In the genomic region with DNA sequence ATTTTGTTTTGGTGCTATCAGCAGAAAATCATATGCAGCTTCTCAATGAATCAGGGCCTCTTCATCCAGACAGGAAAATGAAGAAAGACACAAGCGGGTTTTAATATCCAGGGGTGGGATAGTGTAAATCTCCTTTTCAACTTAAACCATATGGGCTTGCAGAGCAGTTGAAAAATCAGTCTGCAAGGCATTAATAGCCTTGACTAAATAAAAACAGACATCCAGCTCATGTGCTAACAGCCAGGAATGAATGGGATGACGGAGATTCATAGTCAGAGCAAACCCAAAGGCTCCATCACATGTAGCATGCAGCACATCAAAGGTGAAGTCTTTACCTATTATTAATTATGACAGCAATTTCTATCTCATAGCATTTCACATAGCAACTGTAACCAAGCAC, we compare ENCODE assay signal across 28 mouse cellular contexts.
A peak's percentile ranks its signal among the peaks of the same experiment; 100 is the strongest.
DNase-seq lines count a peak whose midpoint lies in the region; ATAC-seq lines count a peak whose summit lies in the region.
"Had no signal": no experiment of that assay in that cellular context is flagged by ENCODE, and none has a peak within 500 bp of the region (broad histone marks: within the 10 kb centered on the region; RNA-seq: fewer than 3 reads in every experiment).

No protein-coding gene starts in this region.

- H3K9me3 ChIP-seq in embryonic facial prominence, embryonic 11.5 days (replicated peaks; ENCODE audit: control insufficient read depth, low read length): no peaks in the 10 kb centered on the region
- H3K9me3 ChIP-seq in embryonic facial prominence, embryonic 10.5 days: no peaks in the 10 kb centered on the region
- H3K9me3 ChIP-seq in hindbrain, embryonic 14.5 days (ENCODE audit: control insufficient read depth, low read length): no peaks in the 10 kb centered on the region
- H3K9me3 ChIP-seq: embryonic facial prominence, embryonic 13.5 days; forebrain, embryonic 10.5 days; forebrain, embryonic 12.5 days had no signal

- peak; percentile 22 for DNase-seq in embryo, embryonic 10.5 days (ENCODE audit: low spot score)
- DNase-seq in embryo, embryonic 9.5 days (ENCODE audit: extremely low spot score): no peak
- DNase-seq in embryonic facial prominence, embryonic 11.5 days (ENCODE audit: low spot score): peak; percentile 72
- no peak for DNase-seq in embryonic facial prominence, embryonic 10.5 days (ENCODE audit: low spot score)
- DNase-seq in forelimb bud, embryonic 11.5 days (ENCODE audit: low read depth, low spot score): peak; percentile 31
- DNase-seq in lung, postnatal 10 days: no peak
- no peak for DNase-seq in hindbrain, embryonic 14.5 days (ENCODE audit: low spot score)
- DNase-seq: adrenal gland, adult 8-10 months; adrenal gland, postnatal 14 days; adrenal gland, postnatal 36 days; B cell, adult 2 months; cerebellum, adult 11 months; cerebellum, adult 18-20 months; cerebellum, adult 8-10 months; cerebellum, adult 9-11 months; cerebellum, postnatal 14 days; cerebellum, postnatal 36 days had no signal

- H3K27ac ChIP-seq in embryonic facial prominence, embryonic 11.5 days (replicated peaks; ENCODE audit: low read depth, low read length): no peak overlapping the region
- H3K27ac ChIP-seq in embryonic facial prominence, embryonic 10.5 days (replicated peaks): no peak overlapping the region
- H3K27ac ChIP-seq in hindbrain, embryonic 14.5 days: no peak overlapping the region
- H3K27ac ChIP-seq: embryonic facial prominence, embryonic 13.5 days; forebrain, embryonic 10.5 days; forebrain, embryonic 12.5 days had no signal

- H3K4me1 ChIP-seq in embryonic facial prominence, embryonic 11.5 days (ENCODE audit: control insufficient read depth, insufficient read depth, low read length): no peaks in the 10 kb centered on the region
- no peaks in the 10 kb centered on the region for H3K4me1 ChIP-seq in embryonic facial prominence, embryonic 10.5 days
- H3K4me1 ChIP-seq in hindbrain, embryonic 14.5 days (replicated peaks; ENCODE audit: control insufficient read depth, insufficient read depth, low read length): no peaks in the 10 kb centered on the region
- H3K4me1 ChIP-seq: forebrain, embryonic 10.5 days; forebrain, embryonic 12.5 days had no signal

- H3K9ac ChIP-seq in embryonic facial prominence, embryonic 11.5 days (replicated peaks; ENCODE audit: low read length): no peak overlapping the region
- no peak overlapping the region for H3K9ac ChIP-seq in hindbrain, embryonic 14.5 days
- H3K9ac ChIP-seq: embryonic facial prominence, embryonic 13.5 days; forebrain, embryonic 12.5 days had no signal

- no peaks in the 10 kb centered on the region for H3K27me3 ChIP-seq in embryonic facial prominence, embryonic 11.5 days (ENCODE audit: control insufficient read depth, insufficient read depth, low read length)
- H3K27me3 ChIP-seq in embryonic facial prominence, embryonic 10.5 days (replicated peaks; ENCODE audit: low read depth, poor library complexity, severe bottlenecking): no peaks in the 10 kb centered on the region
- H3K27me3 ChIP-seq in hindbrain, embryonic 14.5 days (ENCODE audit: control insufficient read depth, insufficient read depth, low read length): no peaks in the 10 kb centered on the region
- H3K27me3 ChIP-seq: CH12.LX; forebrain, embryonic 12.5 days had no signal

- H3K4me2 ChIP-seq in embryonic facial prominence, embryonic 11.5 days (ENCODE audit: low read depth, low read length): no peak overlapping the region
- H3K4me2 ChIP-seq in hindbrain, embryonic 14.5 days (replicated peaks): no peak overlapping the region
- H3K4me2 ChIP-seq: embryonic facial prominence, embryonic 13.5 days; forebrain, embryonic 12.5 days had no signal

- no peak for ATAC-seq in embryonic facial prominence, embryonic 11.5 days (replicated peaks; ENCODE audit: insufficient number of reproducible peaks, low FRiP score, low TSS enrichment, low read depth)
- ATAC-seq in hindbrain, embryonic 14.5 days (ENCODE audit: low FRiP score): no peak
- ATAC-seq: activated CD4-positive, CD25-positive, alpha-beta regulatory T cell, adult 4 months; CD4-positive, CD25-positive, alpha-beta regulatory T cell, adult 4 months; forebrain, embryonic 14.5 days; forebrain, embryonic 16.5 days; Patski had no signal

- no peak overlapping the region for H3K4me3 ChIP-seq in embryonic facial prominence, embryonic 11.5 days (ENCODE audit: low read depth, low read length)
- H3K4me3 ChIP-seq in embryonic facial prominence, embryonic 10.5 days: no peak overlapping the region
- no peak overlapping the region for H3K4me3 ChIP-seq in hindbrain, embryonic 14.5 days (replicated peaks; ENCODE audit: low read length)
- H3K4me3 ChIP-seq: embryonic facial prominence, embryonic 13.5 days; erythroblast, embryonic 14.5 days; forebrain, embryonic 10.5 days; forebrain, embryonic 12.5 days had no signal

- H3K36me3 ChIP-seq in embryonic facial prominence, embryonic 11.5 days (replicated peaks; ENCODE audit: control insufficient read depth, insufficient read depth, low read depth, low read length): no peaks in the 10 kb centered on the region
- no peaks in the 10 kb centered on the region for H3K36me3 ChIP-seq in embryonic facial prominence, embryonic 10.5 days (replicated peaks)
- H3K36me3 ChIP-seq in hindbrain, embryonic 14.5 days (replicated peaks; ENCODE audit: control insufficient read depth, insufficient read depth): no peaks in the 10 kb centered on the region
- H3K36me3 ChIP-seq: embryonic facial prominence, embryonic 13.5 days; forebrain, embryonic 10.5 days; forebrain, embryonic 12.5 days; G1E had no signal

- 64% methylated on average over 2 of the region's 2 CpGs for WGBS in embryonic facial prominence, embryonic 11.5 days
- 64% methylated on average over 2 of the region's 2 CpGs for WGBS in embryonic facial prominence, embryonic 10.5 days
- WGBS in hindbrain, embryonic 14.5 days: 87% methylated on average over 2 of the region's 2 CpGs

Comparison
In these comparisons a context has a peak if more than half of its experiments do, and no peak if none do; other contexts are left out.
1. DNase-seq: peak in embryo, embryonic 10.5 days (single experiment), embryonic facial prominence, embryonic 11.5 days (single experiment) and forelimb bud, embryonic 11.5 days (single experiment); none in embryo, embryonic 9.5 days (single experiment), embryonic facial prominence, embryonic 10.5 days (single experiment), lung, postnatal 10 days (single experiment) and hindbrain, embryonic 14.5 days (single experiment).